Mouse (Mus musculus) intestine, postnatal 0 days (tissue): ENCODE data around the gene Ube2r2. TPM values are rescaled to one million over a fixed set of nuclear protein-coding genes. Genes with fewer than 3 reads are reported as not detected.

Source experiments
- ATAC-seq: fragments of 200-750 bp; cut with Nextera tagmentation; 2 replicates; pipeline ENCODE4 v1.8.0; 2017; ENCODE audit warnings: mild to moderate bottlenecking, moderate TSS enrichment, moderate library complexity
- H3K27ac ChIP-seq: fragments of 300-500 bp; sonication (generic); 2 replicates; pipeline ENCODE4 v1.5.1; 2014; ENCODE audit warnings: mild to moderate bottlenecking, low read depth, low read length, moderate library complexity
- H3K27me3 ChIP-seq: fragments of 300-500 bp; sonication (generic); replicated peaks from 2 replicates; pipeline ENCODE4 v1.6.1; 2014; ENCODE audit warnings: low read length, mixed read lengths; ENCODE audit not compliant: control insufficient read depth, insufficient read depth
- H3K36me3 ChIP-seq: fragments of 300-500 bp; sonication (generic); 2 replicates; pipeline ENCODE4 v1.6.1; 2014; ENCODE audit warnings: mild to moderate bottlenecking, moderate library complexity; ENCODE audit not compliant: control insufficient read depth, insufficient read depth
- H3K4me1 ChIP-seq: fragments of 300-500 bp; sonication (generic); replicated peaks from 2 replicates; pipeline ENCODE4 v1.6.1; 2014; ENCODE audit warnings: antibody characterized with exemption, low read length, mixed read lengths; ENCODE audit not compliant: control insufficient read depth, insufficient read depth
- H3K4me2 ChIP-seq: fragments of 300-500 bp; sonication (generic); replicated peaks from 2 replicates; pipeline ENCODE4 v1.6.1; 2014; ENCODE audit warnings: low read depth, mild to moderate bottlenecking, moderate library complexity
- H3K4me3 ChIP-seq: fragments of 300-500 bp; sonication (generic); 2 replicates; pipeline ENCODE4 v1.5.1; 2014; ENCODE audit warnings: low read depth, low read length
- H3K9ac ChIP-seq: fragments of 300-500 bp; sonication (generic); 2 replicates; pipeline ENCODE4 v1.6.1; 2014; ENCODE audit warnings: mild to moderate bottlenecking, low read depth, low read length
- H3K9me3 ChIP-seq: fragments of 300-500 bp; sonication (generic); 2 replicates; pipeline ENCODE4 v1.6.1; 2016; ENCODE audit warnings: mixed run types; ENCODE audit not compliant: control insufficient read depth
- CTCF ChIP-seq: sonication (generic); IDR thresholded peaks from 2 replicates; pipeline ENCODE4 v1.5.1; 2016; ENCODE audit warnings: low read depth, mild to moderate bottlenecking, control low read depth, antibody characterized with exemption, moderate library complexity
- WGBS: fragments of 180-500 bp; shearing (Covaris S2); extraction: QIAGEN DNeasy Blood & Tissue Kit; methylation state at CpG from one replicate; pipeline ENCODE4 v1.1.7; 2014; 5-methylcytosine and 5-hydroxymethylcytosine counted together
- polyA plus RNA-seq: library from polyadenylated mRNA; unstranded; fragments of >200 nt; fragmentation: Nextera tagmentation; extraction: Ambion mirVana; gene quantifications from 2 replicates; pipeline ENCODE4 v1.2.1, GENCODE M21; 2015

Gene Ube2r2
- polyA plus RNA-seq, 1 experiment from 2014 or later: 64.5 TPM

- Histone ChIP-seq H3K4me3 (no peak overlapping the region), H3K4me1 (peaks cover 4% of the 10 kb centered on the region; the same call in 1 of the 2 replicates), H3K27ac (no peak overlapping the region), H3K27me3 (no peaks in the 10 kb centered on the region), H3K9ac (no peak overlapping the region), H3K4me2 (no peak overlapping the region), H3K9me3 (no peaks in the 10 kb centered on the region), H3K36me3 (no peaks in the 10 kb centered on the region)
- no peak for ATAC-seq
- no peak for TF ChIP-seq CTCF
- 67% methylated on average over 3 of the region's 3 CpGs for WGBS
Measured at GRCm38 (mm10) chr4:41129836-41130235, 5.7 kb upstream of the Ube2r2 start.

- no peak overlapping the region for H3K9ac ChIP-seq
- ATAC-seq: no peak
- 78% methylated on average over 6 of the region's 6 CpGs for WGBS
Measured at GRCm38 (mm10) chr4:41132471-41132870, 3.1 kb upstream of the Ube2r2 start.

GRCm38 (mm10) chr4:41133529-41134291, 1.8 kb upstream of the Ube2r2 start:
- peak overlapping the region; percentile 98; the same call in 1 of the 2 replicates for H3K27ac ChIP-seq
- H3K9me3 ChIP-seq: no peaks in the 10 kb centered on the region
- no peak for TF ChIP-seq CTCF
- H3K36me3 ChIP-seq: no peaks in the 10 kb centered on the region
- H3K27me3 ChIP-seq: no peaks in the 10 kb centered on the region
- peaks cover 4% of the 10 kb centered on the region for H3K4me1 ChIP-seq
- 83% methylated on average over 6 of the region's 6 CpGs for WGBS
- no peak overlapping the region for H3K9ac ChIP-seq
- no peak overlapping the region; the same call in 1 of the 2 replicates for H3K4me2 ChIP-seq
- no peak for ATAC-seq
- H3K4me3 ChIP-seq: no peak overlapping the region

More at GRCm38 (mm10) chr4:41132471-41132870, 3.1 kb upstream of the Ube2r2 start:
- Histone ChIP-seq H3K9me3 (no peaks in the 10 kb centered on the region), H3K27ac (no peak overlapping the region), H3K27me3 (no peaks in the 10 kb centered on the region), H3K4me2 (no peak overlapping the region), H3K4me3 (no peak overlapping the region), H3K4me1 (peaks cover 4% of the 10 kb centered on the region), H3K36me3 (no peaks in the 10 kb centered on the region)
- TF ChIP-seq CTCF: no peak

- peak overlapping the region; percentile 97 for H3K9ac ChIP-seq
- H3K27me3 ChIP-seq: no peaks in the 10 kb centered on the region
- no peaks in the 10 kb centered on the region for H3K36me3 ChIP-seq
- no peaks in the 10 kb centered on the region for H3K9me3 ChIP-seq
- H3K4me2 ChIP-seq: peak overlapping the region; percentile 82
- H3K4me3 ChIP-seq: peak overlapping the region; percentile 96
- no peak for TF ChIP-seq CTCF
- peak; percentile 87 for ATAC-seq
- H3K4me1 ChIP-seq: peaks cover 4% of the 10 kb centered on the region
- under 1% methylated on average over 31 of the region's 70 CpGs for WGBS
- peak overlapping the region; percentile 98 for H3K27ac ChIP-seq
Measured at GRCm38 (mm10) chr4:41134935-41135710, 420 bp upstream of the Ube2r2 start.

- H3K9me3 ChIP-seq: no peaks in the 10 kb centered on the region
- 0 out of 2 replicates have a peak, but pooled peaks have one; percentile 12 for ATAC-seq
- H3K4me3 ChIP-seq: peak overlapping the region; percentile 96
- peak overlapping the region; percentile 98 for H3K27ac ChIP-seq
- peak overlapping the region; percentile 82 for H3K4me2 ChIP-seq
- H3K36me3 ChIP-seq: 0 out of 2 replicates have a peak, but pooled peaks cover 5% of the 10 kb centered on the region
- peak overlapping the region; percentile 97 for H3K9ac ChIP-seq
- no peak for TF ChIP-seq CTCF
- 0% methylated on average over 4 of the region's 4 CpGs for WGBS
- peaks cover 4% of the 10 kb centered on the region for H3K4me1 ChIP-seq
- no peaks in the 10 kb centered on the region for H3K27me3 ChIP-seq
Measured at GRCm38 (mm10) chr4:41136454-41136805, 887 bp downstream of the Ube2r2 start.

- peak overlapping the region; percentile 98; the same call in 1 of the 2 replicates for H3K27ac ChIP-seq
- under 1% methylated on average over 8 of the region's 8 CpGs for WGBS
- H3K4me1 ChIP-seq: peaks cover 4% of the 10 kb centered on the region
- 0 out of 2 replicates have a peak, but pooled peaks cover 5% of the 10 kb centered on the region for H3K36me3 ChIP-seq
- ATAC-seq: no peak
- H3K4me3 ChIP-seq: peak overlapping the region; percentile 96
- H3K4me2 ChIP-seq: peak overlapping the region; percentile 82
- peak overlapping the region; percentile 97 for H3K9ac ChIP-seq
- H3K9me3 ChIP-seq: no peaks in the 10 kb centered on the region
- no peaks in the 10 kb centered on the region for H3K27me3 ChIP-seq
- no peak for TF ChIP-seq CTCF
Measured at GRCm38 (mm10) chr4:41136811-41137210, 1.3 kb downstream of the Ube2r2 start.
